Mouse (Mus musculus) midbrain, embryonic 13.5 days (tissue): Measurements from ENCODE around the gene Dsp. TPM values are rescaled to one million over a fixed set of nuclear protein-coding genes. Genes with fewer than 3 reads are reported as not detected.
A peak's percentile ranks its signal among the peaks of the same experiment; 100 is the strongest.

Source experiments
- ATAC-seq: fragments of 200-750 bp; cut with Nextera tagmentation; 2 replicates; pipeline ENCODE4 v1.8.0; 2017; ENCODE audit warnings: mild to moderate bottlenecking, moderate TSS enrichment, moderate library complexity
- H3K27ac ChIP-seq: fragments of 300-500 bp; sonication (generic); 2 replicates; pipeline ENCODE4 v1.5.1; 2015; ENCODE audit warnings: inconsistent platforms, mild to moderate bottlenecking, moderate library complexity
- H3K27me3 ChIP-seq: fragments of 300-500 bp; sonication (generic); 2 replicates; pipeline ENCODE4 v1.6.1; 2015; ENCODE audit warnings: mild to moderate bottlenecking, inconsistent platforms
- H3K36me3 ChIP-seq: fragments of 300-500 bp; sonication (generic); 2 replicates; pipeline ENCODE4 v1.6.1; 2015; ENCODE audit warnings: mild to moderate bottlenecking, inconsistent platforms
- H3K4me1 ChIP-seq: fragments of 300-500 bp; sonication (generic); replicated peaks from 2 replicates; pipeline ENCODE4 v1.6.1; 2015; ENCODE audit warnings: inconsistent platforms
- H3K4me2 ChIP-seq: fragments of 300-500 bp; sonication (generic); replicated peaks from 2 replicates; pipeline ENCODE4 v1.6.1; 2015; ENCODE audit warnings: moderate library complexity, mild to moderate bottlenecking, inconsistent platforms
- H3K4me3 ChIP-seq: fragments of 300-500 bp; sonication (generic); replicated peaks from 2 replicates; pipeline ENCODE4 v1.5.1; 2015; ENCODE audit warnings: mild to moderate bottlenecking, inconsistent platforms
- H3K9ac ChIP-seq: fragments of 300-500 bp; sonication (generic); replicated peaks from 2 replicates; pipeline ENCODE4 v1.6.1; 2015; ENCODE audit warnings: mild to moderate bottlenecking, inconsistent platforms
- H3K9me3 ChIP-seq: fragments of 300-500 bp; sonication (generic); 2 replicates; pipeline ENCODE4 v1.6.1; 2016; ENCODE audit warnings: mild to moderate bottlenecking, inconsistent platforms
- WGBS: fragments of 180-500 bp; shearing (Covaris S2); methylation state at CpG from one replicate; pipeline ENCODE4 v1.1.7; 2015; 5-methylcytosine and 5-hydroxymethylcytosine counted together
- polyA plus RNA-seq: library from polyadenylated mRNA; unstranded; fragments of >200 nt; fragmentation: Nextera tagmentation; extraction: Ambion mirVana; gene quantifications from 2 replicates; pipeline ENCODE4 v1.2.1, GENCODE M21; 2015

Gene Dsp
- polyA plus RNA-seq, 1 experiment from 2014 or later = 0.09 TPM

DNA sequence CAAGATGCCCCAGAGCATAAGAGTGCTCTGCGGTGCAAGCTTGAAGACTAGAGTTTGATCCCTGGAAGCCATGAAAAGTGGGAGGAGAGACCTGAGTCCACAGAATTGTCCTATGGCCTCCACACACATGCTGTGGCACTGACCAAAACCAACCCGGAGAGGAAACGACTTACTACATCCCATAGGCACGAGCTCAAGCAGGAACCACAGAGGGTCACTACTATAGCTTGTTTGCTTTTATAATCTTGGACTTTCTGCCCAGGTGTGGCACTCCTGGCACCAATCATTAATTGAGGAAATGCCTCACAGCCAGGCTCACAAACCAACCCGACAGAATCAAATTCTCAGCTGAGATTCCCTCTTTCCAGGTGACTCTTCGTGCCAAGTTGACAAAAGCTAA, 50.3 kb downstream of the Dsp start:
- WGBS = 80% methylated on average over 6 of the region's 6 CpGs
- no peak overlapping the region for H3K4me2 ChIP-seq
- 0 out of 2 replicates have a peak, but pooled peaks cover 4% of the 10 kb centered on the region for H3K27me3 ChIP-seq
- no peaks in the 10 kb centered on the region for H3K36me3 ChIP-seq
- peaks cover 10% of the 10 kb centered on the region for H3K4me1 ChIP-seq
- H3K27ac ChIP-seq = no peak overlapping the region
- H3K4me3 ChIP-seq = no peak overlapping the region
- H3K9ac ChIP-seq = no peak overlapping the region
- H3K9me3 ChIP-seq = 0 out of 2 replicates have a peak, but pooled peaks cover 4% of the 10 kb centered on the region
- ATAC-seq = no peak

- 57% methylated on average over 4 of the region's 4 CpGs for WGBS
- ATAC-seq = no peak
These were observed 53.1 kb downstream of the Dsp start for GRCm38 (mm10) chr13:38204171-38204570.

GRCm38 (mm10) chr13:38204702-38205482, 53.8 kb downstream of the Dsp start, which contains the start of gene Snrnp48:
TSS of gene Snrnp48 (plus strand) at chr13:38204938.
- Histone ChIP-seq H3K9me3 (no peaks in the 10 kb centered on the region), H3K27ac (peak within 1 kb of the TSS; percentile 91), H3K36me3 (no peaks in the 10 kb centered on the region), H3K4me2 (peak within 1 kb of the TSS; percentile 62), H3K27me3 (0 out of 2 replicates have a peak, but pooled peaks cover 4% of the 10 kb centered on the region), H3K9ac (peak within 1 kb of the TSS; percentile 86), H3K4me1 (peaks cover 22% of the 10 kb centered on the region), H3K4me3 (peak within 1 kb of the TSS; percentile 88)
- WGBS = under 1% methylated on average over 54 of the region's 59 CpGs
- ATAC-seq = peak; percentile 99

More at GRCm38 (mm10) chr13:38204171-38204570, 53.1 kb downstream of the Dsp start:
- Histone ChIP-seq H3K4me3 (peak overlapping the region; percentile 88), H3K9ac (no peak overlapping the region), H3K9me3 (no peaks in the 10 kb centered on the region), H3K4me1 (peaks cover 22% of the 10 kb centered on the region), H3K27ac (no peak overlapping the region), H3K36me3 (no peaks in the 10 kb centered on the region), H3K27me3 (0 out of 2 replicates have a peak, but pooled peaks cover 4% of the 10 kb centered on the region), H3K4me2 (peak overlapping the region; percentile 62)

DNA sequence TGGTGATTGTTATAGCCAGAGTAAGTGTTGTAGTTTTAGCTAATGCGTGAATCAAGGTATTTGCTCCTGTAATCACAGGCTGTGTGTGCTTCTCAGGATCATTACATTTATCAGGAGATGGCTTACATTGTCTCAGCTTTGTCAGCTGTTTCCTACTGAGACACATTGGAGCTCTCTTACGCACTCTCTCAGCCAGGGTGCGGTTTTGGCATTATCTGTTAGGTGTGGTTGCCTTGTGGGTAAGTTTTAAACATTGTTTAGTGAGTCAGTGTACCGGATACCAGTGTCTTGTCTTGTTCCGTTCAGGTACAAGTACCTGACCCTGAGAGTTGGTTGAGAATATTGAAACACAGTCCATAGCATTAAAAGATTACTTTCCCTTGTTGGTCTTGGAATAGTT, 60.0 kb downstream of the Dsp start:
- Histone ChIP-seq H3K27me3 (no peaks in the 10 kb centered on the region), H3K36me3 (peaks cover 44% of the 10 kb centered on the region), H3K4me2 (no peak overlapping the region), H3K9me3 (no peaks in the 10 kb centered on the region), H3K4me1 (peaks cover 15% of the 10 kb centered on the region), H3K27ac (no peak overlapping the region), H3K4me3 (no peak overlapping the region), H3K9ac (no peak overlapping the region)
- WGBS = 96% methylated on average over 5 of the region's 5 CpGs
- ATAC-seq = no peak

- Histone ChIP-seq H3K4me1 (no peaks in the 10 kb centered on the region), H3K9ac (no peak overlapping the region), H3K27me3 (no peaks in the 10 kb centered on the region), H3K4me2 (no peak overlapping the region), H3K9me3 (no peaks in the 10 kb centered on the region), H3K4me3 (no peak overlapping the region), H3K36me3 (peaks cover 84% of the 10 kb centered on the region), H3K27ac (no peak overlapping the region)
- 85% methylated on average over 3 of the region's 3 CpGs for WGBS
- ATAC-seq = no peak
These were observed 67.6 kb downstream of the Dsp start for GRCm38 (mm10) chr13:38218686-38219085.

- H3K4me1 ChIP-seq = no peaks in the 10 kb centered on the region
- no peak overlapping the region for H3K4me3 ChIP-seq
- no peaks in the 10 kb centered on the region for H3K9me3 ChIP-seq
- H3K9ac ChIP-seq = no peak overlapping the region
- H3K4me2 ChIP-seq = no peak overlapping the region
- ATAC-seq = no peak
- H3K36me3 ChIP-seq = peaks cover 91% of the 10 kb centered on the region
- no peak overlapping the region for H3K27ac ChIP-seq
- no peaks in the 10 kb centered on the region for H3K27me3 ChIP-seq
- WGBS = 98% methylated on average over 6 of the region's 6 CpGs
These were observed 69.2 kb downstream of the Dsp start for GRCm38 (mm10) chr13:38220331-38220730.

DNA sequence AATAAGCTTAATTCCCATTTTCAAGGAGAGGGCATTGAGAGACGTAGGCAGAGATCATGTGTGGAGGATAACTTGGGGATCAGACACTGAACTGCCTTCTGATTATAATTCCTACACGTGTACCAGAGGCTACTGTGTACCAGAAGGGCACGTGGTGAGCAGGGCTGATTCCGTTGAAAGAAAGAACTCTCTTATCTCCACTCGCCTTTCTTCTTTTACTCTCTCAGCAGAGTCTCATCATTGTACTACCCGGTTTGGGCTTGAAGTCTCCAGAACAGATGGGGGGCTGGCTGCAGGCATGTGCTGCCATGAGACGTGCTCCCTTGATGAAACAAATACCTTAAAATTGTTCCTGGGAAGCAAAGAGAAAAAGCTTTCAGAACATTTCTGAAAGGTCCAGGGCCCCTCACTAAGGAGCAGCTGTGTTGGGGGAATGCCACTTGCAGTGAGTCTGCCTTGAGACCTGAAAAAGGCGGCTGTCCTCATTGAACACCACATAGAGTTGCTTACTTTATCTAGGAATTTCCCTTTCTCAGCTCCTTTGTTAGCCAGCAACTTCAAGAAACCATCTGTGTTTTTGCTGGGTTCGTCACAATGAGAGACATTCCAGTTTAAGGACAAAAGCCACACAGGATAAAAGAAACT, 79.2 kb downstream of the Dsp start:
- Histone ChIP-seq H3K36me3 (peaks cover 32% of the 10 kb centered on the region), H3K4me1 (no peaks in the 10 kb centered on the region), H3K4me3 (no peak overlapping the region), H3K9ac (no peak overlapping the region), H3K27ac (no peak overlapping the region), H3K4me2 (no peak overlapping the region), H3K27me3 (no peaks in the 10 kb centered on the region), H3K9me3 (0 out of 2 replicates have a peak, but pooled peaks cover 2% of the 10 kb centered on the region)
- WGBS = 65% methylated on average over 9 of the region's 9 CpGs
- 0 out of 2 replicates have a peak, but pooled peaks have one; percentile 43 for ATAC-seq

- no peak overlapping the region for H3K27ac ChIP-seq
- H3K36me3 ChIP-seq = peaks cover 23% of the 10 kb centered on the region
- no peak overlapping the region for H3K4me3 ChIP-seq
- no peaks in the 10 kb centered on the region for H3K27me3 ChIP-seq
- WGBS = 87% methylated on average over 4 of the region's 4 CpGs
- 0 out of 2 replicates have a peak, but pooled peaks cover 10% of the 10 kb centered on the region for H3K9me3 ChIP-seq
- H3K9ac ChIP-seq = no peak overlapping the region
- H3K4me1 ChIP-seq = no peaks in the 10 kb centered on the region
- no peak overlapping the region for H3K4me2 ChIP-seq
- no peak for ATAC-seq
These were observed 81.3 kb downstream of the Dsp start for GRCm38 (mm10) chr13:38232411-38232810.

GRCm38 (mm10) chr13:38232856-38233625, 81.9 kb downstream of the Dsp start:
- no peak for ATAC-seq
- 83% methylated on average over 3 of the region's 3 CpGs for WGBS
- H3K27ac ChIP-seq = no peak overlapping the region

GRCm38 (mm10) chr13:38234651-38235050, 83.6 kb downstream of the Dsp start:
- Histone ChIP-seq H3K27ac (no peak overlapping the region), H3K9me3 (0 out of 2 replicates have a peak, but pooled peaks cover 8% of the 10 kb centered on the region), H3K4me2 (no peak overlapping the region), H3K4me1 (no peaks in the 10 kb centered on the region), H3K27me3 (no peaks in the 10 kb centered on the region), H3K36me3 (peaks cover 5% of the 10 kb centered on the region; the same call in 1 of the 2 replicates), H3K9ac (no peak overlapping the region), H3K4me3 (no peak overlapping the region)
- ATAC-seq = no peak
- WGBS = 82% methylated on average over 5 of the region's 5 CpGs

More at GRCm38 (mm10) chr13:38232856-38233625, 81.9 kb downstream of the Dsp start:
- Histone ChIP-seq H3K4me1 (no peaks in the 10 kb centered on the region), H3K4me3 (no peak overlapping the region), H3K9ac (no peak overlapping the region), H3K9me3 (0 out of 2 replicates have a peak, but pooled peaks cover 10% of the 10 kb centered on the region), H3K4me2 (no peak overlapping the region), H3K36me3 (peaks cover 17% of the 10 kb centered on the region), H3K27me3 (no peaks in the 10 kb centered on the region)

DNA sequence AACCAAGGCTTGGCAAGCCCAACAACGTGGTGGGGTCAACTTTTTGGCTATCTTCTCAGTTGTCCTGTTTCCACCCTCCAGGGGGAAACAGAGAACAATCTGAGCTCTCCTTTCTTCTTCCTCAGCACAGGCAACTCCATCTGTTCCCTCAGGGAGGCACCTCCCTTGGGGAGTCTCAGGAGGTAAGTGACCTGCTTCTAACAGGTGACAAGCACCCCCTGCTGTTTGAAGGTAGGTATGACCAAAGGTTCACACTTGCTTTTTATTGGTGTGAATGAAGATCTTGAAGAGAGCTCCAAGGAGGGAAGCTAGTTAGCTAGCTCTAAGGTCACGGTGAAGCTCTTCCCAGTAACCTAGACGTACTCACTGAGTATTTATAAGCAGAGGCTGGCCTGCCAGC, 84.3 kb downstream of the Dsp start:
- ATAC-seq = no peak
- Histone ChIP-seq H3K36me3 (peaks cover 5% of the 10 kb centered on the region; the same call in 1 of the 2 replicates), H3K9ac (no peak overlapping the region), H3K27ac (no peak overlapping the region), H3K4me2 (no peak overlapping the region), H3K27me3 (no peaks in the 10 kb centered on the region), H3K4me3 (no peak overlapping the region), H3K9me3 (0 out of 2 replicates have a peak, but pooled peaks cover 8% of the 10 kb centered on the region), H3K4me1 (no peaks in the 10 kb centered on the region)
- WGBS = 73% methylated on average over 3 of the region's 3 CpGs
